Mouse (Mus musculus) hindbrain, embryonic 11.5 days (tissue): ENCODE measurements around the gene Abcg1. TPM values are rescaled to one million over a fixed set of nuclear protein-coding genes. Genes with fewer than 3 reads are reported as not detected.

Experiments
- ATAC-seq: fragments of 200-750 bp; cut with Nextera tagmentation; 2 replicates; pipeline ENCODE4 v1.8.0; 2017; ENCODE audit warnings: mild to moderate bottlenecking, moderate TSS enrichment, moderate library complexity; ENCODE audit not compliant: low FRiP score
- DNase-seq: peaks from one replicate; pipeline ENCODE4 v3.0.0-alpha.2; 2015; ENCODE audit warnings: low spot score
- H3K27ac ChIP-seq: fragments of 300-500 bp; sonication (generic); 2 replicates; pipeline ENCODE4 v1.5.1; 2014; ENCODE audit warnings: mild to moderate bottlenecking, low read depth, low read length
- H3K27me3 ChIP-seq: fragments of 300-500 bp; sonication (generic); 2 replicates; pipeline ENCODE4 v1.6.1; 2014; ENCODE audit warnings: mild to moderate bottlenecking, low read length, moderate library complexity, mixed read lengths; ENCODE audit not compliant: control insufficient read depth, insufficient read depth
- H3K36me3 ChIP-seq: fragments of 300-500 bp; sonication (generic); 2 replicates; pipeline ENCODE4 v1.6.1; 2014; ENCODE audit warnings: mild to moderate bottlenecking, low read length, moderate library complexity, mixed read lengths; ENCODE audit not compliant: control insufficient read depth, insufficient read depth
- H3K4me1 ChIP-seq: fragments of 300-500 bp; sonication (generic); replicated peaks from 2 replicates; pipeline ENCODE4 v1.6.1; 2014; ENCODE audit warnings: low read length, mixed read lengths; ENCODE audit not compliant: control insufficient read depth, insufficient read depth
- H3K4me2 ChIP-seq: fragments of 300-500 bp; sonication (generic); replicated peaks from 2 replicates; pipeline ENCODE4 v1.6.1; 2014; ENCODE audit warnings: mild to moderate bottlenecking, low read depth, low read length
- H3K4me3 ChIP-seq: fragments of 300-500 bp; sonication (generic); 2 replicates; pipeline ENCODE4 v1.5.1; 2014; ENCODE audit warnings: low read depth, low read length
- H3K9ac ChIP-seq: fragments of 300-500 bp; sonication (generic); 2 replicates; pipeline ENCODE4 v1.6.1; 2014; ENCODE audit warnings: low read depth, low read length
- H3K9me3 ChIP-seq: fragments of 300-500 bp; sonication (generic); 2 replicates; pipeline ENCODE4 v1.6.1; 2016; ENCODE audit warnings: low read length; ENCODE audit not compliant: control insufficient read depth
- WGBS: fragments of 180-500 bp; shearing (Covaris S2); extraction: QIAGEN DNeasy Blood & Tissue Kit; methylation state at CpG from one replicate; pipeline ENCODE4 v1.1.7; 2014; 5-methylcytosine and 5-hydroxymethylcytosine counted together
- polyA plus RNA-seq: library from polyadenylated mRNA; unstranded; fragments of >200 nt; fragmentation: Nextera tagmentation; extraction: Ambion mirVana; gene quantifications from 2 replicates; pipeline ENCODE4 v1.2.1, GENCODE M21; 2014

Gene Abcg1
- polyA plus RNA-seq, 1 experiment from 2014 or later: 10.5 TPM

DNA sequence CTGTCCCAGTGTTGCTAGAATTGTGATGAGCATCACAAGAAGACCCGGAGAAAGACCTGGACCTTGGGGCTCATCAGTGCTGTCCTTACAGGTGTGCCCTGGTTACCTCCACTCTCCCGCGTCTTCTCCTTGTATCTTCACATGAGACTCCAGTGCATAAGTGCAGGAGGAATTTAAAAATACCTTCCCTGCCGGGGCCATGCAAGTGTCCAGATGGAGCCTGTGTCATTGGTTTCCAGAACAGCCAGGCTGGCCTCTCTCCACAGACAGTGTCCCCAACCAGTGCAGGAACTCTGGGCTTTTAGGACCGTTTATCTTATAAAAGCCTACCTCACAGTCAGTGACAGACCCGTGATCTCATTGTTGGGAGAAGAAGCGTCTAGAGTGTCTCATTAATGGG lies 38.1 kb downstream of the Abcg1 start:
- H3K27me3 ChIP-seq: no peaks in the 10 kb centered on the region
- peaks cover 2% of the 10 kb centered on the region; the same call in 1 of the 2 replicates for H3K4me1 ChIP-seq
- DNase-seq: no peak
- H3K9me3 ChIP-seq: no peaks in the 10 kb centered on the region
- WGBS: 90% methylated on average over 7 of the region's 7 CpGs
- no peak overlapping the region for H3K9ac ChIP-seq
- no peak overlapping the region for H3K27ac ChIP-seq
- H3K36me3 ChIP-seq: no peaks in the 10 kb centered on the region
- no peak for ATAC-seq
- no peak overlapping the region for H3K4me2 ChIP-seq
- no peak overlapping the region for H3K4me3 ChIP-seq

DNA sequence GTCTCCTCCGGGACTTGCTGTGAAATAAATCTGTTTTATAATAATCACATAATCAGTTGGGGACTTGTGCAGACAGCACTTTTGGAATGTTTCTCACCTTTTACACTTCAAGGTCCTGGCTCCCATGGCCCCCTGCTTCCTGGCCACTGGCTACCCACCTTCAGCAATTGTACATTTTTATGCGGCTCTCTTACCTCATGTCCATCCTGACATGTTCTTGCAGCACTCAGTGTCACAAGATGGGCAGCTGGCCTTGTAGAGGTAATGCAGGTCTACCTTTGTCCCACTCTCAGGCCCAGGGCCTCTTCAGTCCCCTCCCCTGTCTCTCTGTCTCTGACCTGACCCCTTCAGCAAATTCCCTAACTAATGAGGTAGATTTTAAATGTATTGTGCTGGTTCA lies 39.4 kb downstream of the Abcg1 start:
- 97% methylated on average over 2 of the region's 2 CpGs for WGBS
- no peak for ATAC-seq

DNA sequence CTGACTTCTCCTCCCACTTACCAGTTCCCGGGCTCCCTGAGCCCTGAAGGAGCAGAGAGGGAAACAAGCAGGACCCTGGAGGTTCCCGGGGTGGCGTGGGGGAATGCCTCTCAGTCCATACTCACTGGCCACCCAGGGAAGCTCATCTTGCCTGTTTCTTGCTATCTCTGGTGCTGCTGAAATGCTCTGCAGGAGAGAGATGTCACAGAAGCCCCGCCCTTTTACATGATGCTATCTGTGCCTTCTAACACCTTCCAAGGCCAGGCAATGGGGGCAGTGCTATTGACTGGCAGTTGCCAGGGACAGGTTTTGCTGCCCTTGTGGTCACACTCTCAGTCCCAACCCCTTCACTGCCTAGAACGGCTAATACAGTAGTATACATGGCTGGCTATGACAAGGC lies 41.3 kb downstream of the Abcg1 start:
- Histone ChIP-seq H3K9ac (no peak overlapping the region), H3K9me3 (no peaks in the 10 kb centered on the region), H3K4me2 (no peak overlapping the region), H3K36me3 (no peaks in the 10 kb centered on the region), H3K4me1 (no peaks in the 10 kb centered on the region), H3K4me3 (no peak overlapping the region), H3K27ac (no peak overlapping the region), H3K27me3 (no peaks in the 10 kb centered on the region)
- DNase-seq: no peak
- 73% methylated on average over 5 of the region's 5 CpGs for WGBS
- no peak for ATAC-seq

More for the DNA sequence above, 39.4 kb downstream of the Abcg1 start:
- Histone ChIP-seq H3K36me3 (no peaks in the 10 kb centered on the region), H3K4me1 (no peaks in the 10 kb centered on the region), H3K9ac (no peak overlapping the region), H3K4me3 (no peak overlapping the region), H3K27me3 (no peaks in the 10 kb centered on the region), H3K4me2 (no peak overlapping the region), H3K9me3 (no peaks in the 10 kb centered on the region), H3K27ac (no peak overlapping the region)
- DNase-seq: no peak

DNA sequence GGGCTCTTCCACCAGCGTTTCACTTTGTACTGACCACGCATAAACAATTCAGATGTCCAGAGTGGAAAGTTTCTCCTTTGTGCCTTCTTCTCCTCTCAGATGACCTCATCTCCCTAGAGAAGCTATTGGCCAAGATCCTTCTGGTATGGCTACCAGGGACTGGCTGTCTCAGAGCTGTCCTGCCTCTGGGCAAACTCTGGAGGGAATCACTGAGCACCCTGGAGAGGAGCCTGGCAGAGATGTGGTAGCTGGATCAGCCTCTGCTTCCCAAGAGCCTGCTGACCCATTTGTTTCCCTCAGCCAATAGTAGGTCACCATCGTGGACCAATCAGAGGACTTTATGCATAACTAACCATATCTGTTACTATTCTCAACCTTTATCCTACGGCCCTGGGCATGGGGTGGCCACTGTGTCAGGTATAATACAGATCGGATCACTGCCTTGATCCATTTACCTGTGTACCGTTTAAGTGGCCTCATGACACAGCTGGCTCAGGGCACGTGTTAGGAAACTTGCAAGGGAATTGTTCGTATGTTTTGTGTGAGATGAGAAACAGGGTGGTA lies 45.6 kb downstream of the Abcg1 start:
- WGBS: 91% methylated on average over 8 of the region's 8 CpGs
- no peak for DNase-seq
- no peak for ATAC-seq
- Histone ChIP-seq H3K9me3 (no peaks in the 10 kb centered on the region), H3K27ac (no peak overlapping the region), H3K4me1 (no peaks in the 10 kb centered on the region), H3K9ac (no peak overlapping the region), H3K4me2 (no peak overlapping the region), H3K4me3 (no peak overlapping the region), H3K27me3 (no peaks in the 10 kb centered on the region), H3K36me3 (no peaks in the 10 kb centered on the region)

DNA sequence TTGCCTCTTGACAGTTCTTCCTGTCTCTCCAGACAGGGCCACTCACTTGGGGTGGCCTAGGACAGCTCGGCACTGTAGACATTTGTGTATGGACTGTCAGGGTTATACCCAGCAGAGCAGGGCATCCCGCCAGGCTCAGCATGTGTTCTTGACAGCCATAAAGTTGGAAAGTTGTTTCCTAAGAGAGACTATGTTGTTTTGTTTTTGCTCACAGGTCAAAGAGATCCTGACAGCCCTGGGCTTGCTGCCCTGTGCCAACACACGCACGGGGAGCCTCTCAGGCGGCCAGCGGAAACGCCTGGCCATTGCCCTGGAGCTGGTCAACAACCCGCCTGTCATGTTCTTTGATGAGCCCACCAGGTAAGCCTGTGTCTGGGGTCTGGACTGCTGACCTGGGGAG lies 46.3 kb downstream of the Abcg1 start:
- no peak overlapping the region for H3K9ac ChIP-seq
- H3K27me3 ChIP-seq: no peaks in the 10 kb centered on the region
- H3K4me3 ChIP-seq: no peak overlapping the region
- no peak overlapping the region for H3K4me2 ChIP-seq
- ATAC-seq (no peak), DNase-seq (no peak)
- no peaks in the 10 kb centered on the region for H3K36me3 ChIP-seq
- H3K4me1 ChIP-seq: no peaks in the 10 kb centered on the region
- H3K9me3 ChIP-seq: no peaks in the 10 kb centered on the region
- no peak overlapping the region for H3K27ac ChIP-seq
- WGBS: 88% methylated on average over 8 of the region's 8 CpGs

DNA sequence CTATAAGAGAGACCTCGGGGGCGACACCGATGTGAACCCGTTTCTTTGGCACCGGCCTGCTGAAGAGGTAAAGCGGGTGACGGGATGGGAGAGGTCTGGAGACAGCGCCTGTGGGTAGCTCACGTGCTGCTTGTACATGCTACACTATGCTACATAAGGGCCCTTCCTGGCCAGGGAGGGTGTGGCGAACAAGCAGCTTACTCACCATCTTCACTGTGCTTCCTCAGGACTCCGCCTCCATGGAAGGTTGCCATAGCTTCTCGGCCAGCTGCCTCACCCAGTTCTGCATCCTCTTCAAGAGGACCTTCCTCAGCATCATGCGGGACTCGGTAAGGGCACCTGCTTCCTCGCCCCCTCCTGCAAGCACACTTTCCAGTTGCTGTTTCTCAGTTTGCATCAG lies 50.9 kb downstream of the Abcg1 start:
- Histone ChIP-seq H3K4me2 (no peak overlapping the region), H3K4me3 (no peak overlapping the region), H3K9ac (no peak overlapping the region), H3K36me3 (no peaks in the 10 kb centered on the region), H3K4me1 (peaks cover 3% of the 10 kb centered on the region), H3K27ac (no peak overlapping the region), H3K27me3 (no peaks in the 10 kb centered on the region), H3K9me3 (no peaks in the 10 kb centered on the region)
- ATAC-seq (no peak), DNase-seq (no peak)
- 94% methylated on average over 15 of the region's 15 CpGs for WGBS

DNA sequence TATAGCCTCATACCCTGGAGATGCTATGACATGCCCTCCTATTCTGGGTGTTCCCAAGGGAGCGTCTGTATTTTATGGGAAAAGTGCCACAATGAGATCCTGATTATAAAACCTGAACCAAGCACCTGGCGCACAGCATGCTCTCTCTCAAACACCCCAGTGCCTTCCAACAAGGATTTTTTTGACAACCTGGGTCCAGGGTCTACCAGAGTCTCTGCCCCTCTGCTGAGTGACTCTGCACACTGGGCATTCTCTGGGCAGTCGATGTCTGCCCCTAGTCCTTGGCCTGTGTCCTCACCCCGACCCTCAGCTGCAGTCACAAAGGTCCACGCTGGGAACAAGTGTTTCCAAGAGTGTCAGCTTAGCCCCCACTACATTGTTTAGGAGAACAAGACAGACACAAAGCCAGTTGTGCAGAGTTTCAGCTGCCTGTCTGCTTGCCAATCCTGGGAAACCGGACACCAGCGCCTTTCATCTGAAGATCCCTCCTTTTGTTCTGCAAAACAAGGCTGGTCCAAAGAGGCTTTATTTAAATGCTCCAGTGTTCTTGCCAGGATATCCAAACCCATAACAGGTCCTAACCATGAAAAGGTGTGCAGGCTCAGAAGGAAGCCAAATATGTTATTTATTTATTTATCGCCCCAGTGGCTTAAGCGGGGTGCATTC lies 55.8 kb downstream of the Abcg1 start:
- no peak overlapping the region for H3K4me2 ChIP-seq
- H3K36me3 ChIP-seq: no peaks in the 10 kb centered on the region
- ATAC-seq (no peak), DNase-seq (peak; percentile 43)
- no peaks in the 10 kb centered on the region for H3K27me3 ChIP-seq
- no peak overlapping the region for H3K4me3 ChIP-seq
- WGBS: 33% methylated on average over 9 of the region's 9 CpGs
- no peak overlapping the region for H3K27ac ChIP-seq
- H3K9ac ChIP-seq: peak overlapping the region; percentile 21; the same call in 1 of the 2 replicates
- H3K4me1 ChIP-seq: peaks cover 3% of the 10 kb centered on the region
- H3K9me3 ChIP-seq: no peaks in the 10 kb centered on the region

DNA sequence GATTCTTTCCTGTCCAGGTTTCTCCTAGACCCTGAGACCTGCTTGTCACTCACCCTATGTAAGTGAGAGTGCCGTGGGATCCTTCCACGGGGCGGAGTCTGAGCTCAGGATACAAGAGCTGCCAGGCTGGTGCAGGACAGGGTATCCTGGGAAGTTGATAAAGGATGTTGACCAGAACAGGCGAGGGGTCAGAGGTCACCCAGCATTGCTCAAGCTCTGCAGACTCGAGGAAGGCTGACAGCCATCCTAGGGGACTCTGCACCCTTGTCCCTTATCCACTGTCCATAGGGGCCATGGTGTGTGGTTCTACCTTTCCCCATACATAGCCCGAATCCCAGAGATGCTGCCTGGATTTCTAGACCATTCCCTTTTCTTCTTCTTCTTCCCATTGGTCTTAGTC lies 58.6 kb downstream of the Abcg1 start:
- Histone ChIP-seq H3K4me2 (no peak overlapping the region), H3K4me1 (peaks cover 3% of the 10 kb centered on the region), H3K9ac (no peak overlapping the region), H3K36me3 (no peaks in the 10 kb centered on the region), H3K9me3 (no peaks in the 10 kb centered on the region), H3K27me3 (no peaks in the 10 kb centered on the region), H3K4me3 (no peak overlapping the region), H3K27ac (no peak overlapping the region)
- 57% methylated on average over 6 of the region's 6 CpGs for WGBS
- no peak for ATAC-seq
- no peak for DNase-seq

DNA sequence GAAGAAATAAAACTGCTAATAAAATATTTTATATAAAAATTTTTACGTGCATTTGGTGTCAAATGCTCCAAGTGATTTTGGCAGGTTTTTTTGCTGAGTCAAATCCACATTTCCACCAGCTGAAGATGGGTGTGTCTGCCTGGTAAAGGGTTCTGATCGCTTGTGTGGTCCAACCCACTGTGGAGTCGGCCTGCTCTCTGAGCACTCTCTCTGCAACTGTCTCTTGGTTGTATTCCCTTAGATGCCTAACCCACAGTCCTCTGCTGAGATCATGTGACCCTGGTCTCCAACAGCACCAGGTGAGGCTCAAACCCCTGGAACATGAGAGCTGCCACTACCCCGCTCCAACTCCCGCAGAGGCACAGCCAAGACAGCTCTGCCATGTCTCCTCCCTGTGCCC lies 60.5 kb downstream of the Abcg1 start:
- no peaks in the 10 kb centered on the region for H3K9me3 ChIP-seq

More for the DNA sequence above, 60.5 kb downstream of the Abcg1 start:
- Histone ChIP-seq H3K4me2 (no peak overlapping the region), H3K27ac (no peak overlapping the region), H3K4me3 (no peak overlapping the region), H3K36me3 (no peaks in the 10 kb centered on the region), H3K4me1 (peaks cover 3% of the 10 kb centered on the region), H3K9ac (no peak overlapping the region), H3K27me3 (no peaks in the 10 kb centered on the region)
- DNase-seq (no peak), ATAC-seq (no peak)
- 86% methylated on average over 5 of the region's 5 CpGs for WGBS
